In genomic region chr5:52023212-52023611, GRCm38 (mm10) we compare ENCODE assay signal across 10 mouse cellular contexts.
DNase-seq lines count a peak whose midpoint lies in the region; ATAC-seq and TF ChIP-seq lines count a peak whose summit lies in the region.
"Had no signal": no experiment of that assay in that cellular context is flagged by ENCODE, and none has a peak within 500 bp of the region (broad histone marks: within the 10 kb centered on the region; RNA-seq: fewer than 3 reads in every experiment).

No protein-coding gene starts in this region.

- no peak overlapping the region for H3K9ac ChIP-seq in forebrain, embryonic 14.5 days (ENCODE audit: low read length)
- H3K9ac ChIP-seq in forebrain, embryonic 11.5 days (ENCODE audit: low read length): no peak overlapping the region
- no peak overlapping the region for H3K9ac ChIP-seq in neural tube, embryonic 15.5 days (replicated peaks)
- H3K9ac ChIP-seq: liver, embryonic 12.5 days; neural tube, embryonic 12.5 days had no signal

- DNase-seq in forebrain, embryonic 14.5 days (ENCODE audit: low spot score): peak; percentile 86
- DNase-seq in forebrain, embryonic 11.5 days (ENCODE audit: low spot score): no peak
- DNase-seq in cerebellum, adult 2 months: peak; percentile 67 to 79
- peak; percentile 13 to 25 for DNase-seq in heart, postnatal 10 days
- peak; percentile 77 to 96 for DNase-seq in left cerebral cortex, postnatal 25 days (ENCODE audit: low spot score in 2 of 2)
- no peak for DNase-seq in urinary bladder, adult 18-20 months (ENCODE audit: low spot score in 2 of 2)

- no peaks in the 10 kb centered on the region for H3K36me3 ChIP-seq in forebrain, embryonic 14.5 days (ENCODE audit: control insufficient read depth, insufficient read depth, low read length)
- H3K36me3 ChIP-seq in forebrain, embryonic 11.5 days (ENCODE audit: control insufficient read depth, insufficient read depth, low read length): no peaks in the 10 kb centered on the region
- no peaks in the 10 kb centered on the region for H3K36me3 ChIP-seq in neural tube, embryonic 15.5 days
- H3K36me3 ChIP-seq: liver, embryonic 12.5 days; neural tube, embryonic 12.5 days had no signal

- no peaks in the 10 kb centered on the region for H3K27me3 ChIP-seq in forebrain, embryonic 14.5 days (replicated peaks; ENCODE audit: control insufficient read depth, insufficient read depth, low read length)
- no peaks in the 10 kb centered on the region for H3K27me3 ChIP-seq in forebrain, embryonic 11.5 days (ENCODE audit: control insufficient read depth, insufficient read depth, low read length)
- no peaks in the 10 kb centered on the region for H3K27me3 ChIP-seq in cerebellum, adult 2 months (ENCODE audit: control insufficient read depth, insufficient read depth, low read length)
- no peaks in the 10 kb centered on the region for H3K27me3 ChIP-seq in neural tube, embryonic 15.5 days (replicated peaks)
- H3K27me3 ChIP-seq: liver, embryonic 12.5 days; neural tube, embryonic 12.5 days had no signal

- no peak for TF ChIP-seq POLR2A in cerebellum, adult 2 months (IDR thresholded peaks at IDR 0.05; ENCODE audit: borderline replicate concordance, insufficient read depth, low read length)

- intact Hi-C loops in heart, postnatal 10 days (cut with DNase I): no loop called here
- intact Hi-C loops in left cerebral cortex, postnatal 25 days (cut with DNase I): no loop called here

- H3K4me1 ChIP-seq in forebrain, embryonic 14.5 days (ENCODE audit: control insufficient read depth, insufficient read depth, low read length): no peaks in the 10 kb centered on the region
- no peaks in the 10 kb centered on the region for H3K4me1 ChIP-seq in forebrain, embryonic 11.5 days (replicated peaks; ENCODE audit: control insufficient read depth, insufficient read depth, low read length)
- H3K4me1 ChIP-seq in cerebellum, adult 2 months (ENCODE audit: control insufficient read depth, insufficient read depth, low read length): no peaks in the 10 kb centered on the region; the same call in 1 of the 2 replicates
- 0 out of 2 replicates have a peak, but pooled peaks cover 5% of the 10 kb centered on the region for H3K4me1 ChIP-seq in neural tube, embryonic 15.5 days
- H3K4me1 ChIP-seq: liver, embryonic 12.5 days; neural tube, embryonic 12.5 days had no signal

- ATAC-seq in forebrain, embryonic 14.5 days: peak; percentile 87; the same call in 1 of the 2 replicates
- no peak for ATAC-seq in forebrain, embryonic 11.5 days (replicated peaks; ENCODE audit: low FRiP score)
- ATAC-seq in erythroid progenitor cell, adult 5-6 weeks (replicated peaks; ENCODE audit: low FRiP score, poor library complexity, severe bottlenecking): no peak
- ATAC-seq in neural tube, embryonic 15.5 days (ENCODE audit: low FRiP score): no peak; the same call in 1 of the 2 replicates
- ATAC-seq: liver, embryonic 12.5 days had no signal

- no peaks in the 10 kb centered on the region for H3K9me3 ChIP-seq in forebrain, embryonic 14.5 days (replicated peaks; ENCODE audit: control insufficient read depth, low read length)
- no peaks in the 10 kb centered on the region for H3K9me3 ChIP-seq in forebrain, embryonic 11.5 days (ENCODE audit: control insufficient read depth, low read length)
- no peaks in the 10 kb centered on the region for H3K9me3 ChIP-seq in neural tube, embryonic 15.5 days (replicated peaks)
- H3K9me3 ChIP-seq: liver, embryonic 12.5 days; neural tube, embryonic 12.5 days had no signal

- no peak overlapping the region for H3K27ac ChIP-seq in forebrain, embryonic 14.5 days (ENCODE audit: low read depth, low read length)
- H3K27ac ChIP-seq in forebrain, embryonic 11.5 days (ENCODE audit: low read depth, low read length): no peak overlapping the region
- H3K27ac ChIP-seq in cerebellum, adult 2 months (ENCODE audit: insufficient read depth, low read length): 0 out of 2 replicates have a peak overlapping the region, but pooled peaks have one; percentile 24
- no peak overlapping the region for H3K27ac ChIP-seq in neural tube, embryonic 15.5 days (replicated peaks)
- H3K27ac ChIP-seq: liver, embryonic 12.5 days; neural tube, embryonic 12.5 days had no signal

- H3K4me3 ChIP-seq in forebrain, embryonic 14.5 days (ENCODE audit: low read depth, low read length): no peak overlapping the region
- no peak overlapping the region for H3K4me3 ChIP-seq in forebrain, embryonic 11.5 days (ENCODE audit: low read depth, low read length)
- peak overlapping the region; percentile 4 for H3K4me3 ChIP-seq in cerebellum, adult 2 months (replicated peaks; ENCODE audit: insufficient read depth, low read depth, low read length)
- H3K4me3 ChIP-seq in neural tube, embryonic 15.5 days (replicated peaks): no peak overlapping the region
- H3K4me3 ChIP-seq: liver, embryonic 12.5 days; neural tube, embryonic 12.5 days had no signal

- 48% methylated on average over 9 of the region's 9 CpGs for WGBS in forebrain, embryonic 14.5 days
- 89% methylated on average over 9 of the region's 9 CpGs for WGBS in forebrain, embryonic 11.5 days
- WGBS in cerebellum, adult 2 months: 12% methylated on average over 9 of the region's 9 CpGs
- 72% methylated on average over 9 of the region's 9 CpGs for WGBS in neural tube, embryonic 15.5 days

- no peak overlapping the region for H3K4me2 ChIP-seq in forebrain, embryonic 14.5 days (ENCODE audit: low read length)
- H3K4me2 ChIP-seq in forebrain, embryonic 11.5 days (ENCODE audit: low read depth, low read length, severe bottlenecking): no peak overlapping the region
- no peak overlapping the region for H3K4me2 ChIP-seq in neural tube, embryonic 15.5 days
- H3K4me2 ChIP-seq: liver, embryonic 12.5 days; neural tube, embryonic 12.5 days had no signal

- TF ChIP-seq CTCF in cerebellum, adult 2 months (IDR thresholded peaks at IDR 0.05; ENCODE audit: borderline replicate concordance, insufficient read depth, low read depth, low read length): no peak

Comparison
In these comparisons a context has a peak if more than half of its experiments do, and no peak if none do; other contexts are left out.
1. DNase-seq: peak in forebrain, embryonic 14.5 days (single experiment), cerebellum, adult 2 months (2 of 2), heart, postnatal 10 days (2 of 2) and left cerebral cortex, postnatal 25 days (2 of 2); none in forebrain, embryonic 11.5 days (single experiment) and urinary bladder, adult 18-20 months (0 of 2).